Mouse (Mus musculus): ENCODE measurements around the gene Edil3. TPM values are rescaled to one million over a fixed set of nuclear protein-coding genes. Genes with fewer than 3 reads are reported as not detected.

Gene Edil3
- polyA plus RNA-seq, 1 experiment from 2014 or later: 11.3 TPM

DNA sequence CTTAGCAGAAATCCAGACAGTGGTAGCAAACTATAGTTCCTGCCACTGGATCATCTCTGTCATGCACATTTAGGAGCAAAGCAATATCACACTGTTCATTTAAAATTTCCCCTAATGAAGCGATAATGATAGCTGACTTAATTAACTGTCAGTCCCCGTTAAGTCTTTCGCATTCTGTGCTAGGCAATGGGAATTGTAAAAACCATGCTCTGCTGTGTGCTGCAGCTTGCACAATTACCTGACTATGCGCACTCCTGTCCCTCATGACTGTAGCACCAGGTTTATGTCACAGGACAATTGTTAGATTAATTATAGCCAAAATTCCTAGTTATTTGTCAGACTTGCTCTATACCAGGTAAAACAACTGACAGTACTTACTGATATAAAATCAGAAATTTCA lies 348.8 kb downstream of the Edil3 start:
- H3K27me3 ChIP-seq (ENCODE audit: poor library complexity, severe bottlenecking): no peaks in the 10 kb centered on the region
- H3K4me1 ChIP-seq: no peaks in the 10 kb centered on the region
- WGBS: 89% methylated on average over 4 of the region's 4 CpGs
- H3K9me3 ChIP-seq: no peaks in the 10 kb centered on the region
- no peak for DNase-seq (ENCODE audit: extremely low spot score, low spot score)
- no peaks in the 10 kb centered on the region for H3K36me3 ChIP-seq (replicated peaks)
- H3K4me3 ChIP-seq: no peak overlapping the region
- H3K27ac ChIP-seq: no peak overlapping the region

DNA sequence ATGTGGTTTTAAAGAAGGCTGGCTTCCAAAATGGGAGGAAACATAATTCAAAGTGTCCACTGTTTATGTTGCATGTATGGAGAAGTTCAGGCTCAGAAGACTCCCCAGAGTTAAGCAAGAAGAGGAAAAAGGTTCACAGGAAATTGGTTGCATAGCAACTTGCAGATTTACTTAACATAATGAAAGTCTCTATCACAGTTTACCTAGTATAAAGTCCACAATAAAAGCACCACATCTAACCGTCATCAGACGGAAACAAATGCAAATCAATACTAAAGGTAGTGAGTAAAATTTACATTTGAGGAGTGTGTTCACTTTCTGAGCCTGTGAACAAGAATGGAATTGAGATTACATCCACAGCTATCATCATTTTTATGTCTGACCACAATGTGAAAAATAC lies 353.9 kb downstream of the Edil3 start:
- Histone ChIP-seq H3K27me3 (ENCODE audit: poor library complexity, severe bottlenecking) (no peaks in the 10 kb centered on the region), H3K27ac (no peak overlapping the region), H3K4me3 (no peak overlapping the region), H3K4me1 (no peaks in the 10 kb centered on the region), H3K36me3 (replicated peaks) (no peaks in the 10 kb centered on the region), H3K9me3 (no peaks in the 10 kb centered on the region)
- WGBS: 93% methylated on average over 2 of the region's 2 CpGs
- no peak for DNase-seq (ENCODE audit: extremely low spot score, low spot score)

DNA sequence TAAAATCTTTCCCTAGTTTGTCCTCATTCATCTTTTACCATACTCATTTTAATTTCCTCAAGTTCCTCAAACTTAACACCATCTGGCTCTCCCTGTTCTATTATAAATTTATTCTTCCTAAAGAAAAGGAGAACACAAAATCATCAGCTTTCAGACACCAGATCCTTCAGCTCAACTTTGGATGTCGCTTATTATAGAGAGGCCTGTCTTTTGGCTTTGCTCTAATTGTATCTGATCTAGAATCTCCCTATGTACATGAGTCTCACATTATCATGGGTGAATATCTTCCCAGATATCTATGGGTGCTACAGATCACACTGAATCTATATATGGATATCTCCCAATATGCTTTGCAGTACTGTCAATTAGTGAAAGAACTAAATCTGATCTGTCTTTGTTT lies 367.8 kb downstream of the Edil3 start:
- WGBS: 98% methylated on average over 1 of the region's 1 CpGs
- no peak for DNase-seq (ENCODE audit: extremely low spot score, low spot score)
- Histone ChIP-seq H3K27me3 (ENCODE audit: poor library complexity, severe bottlenecking) (no peaks in the 10 kb centered on the region), H3K27ac (no peak overlapping the region), H3K4me1 (no peaks in the 10 kb centered on the region), H3K4me3 (no peak overlapping the region), H3K9me3 (no peaks in the 10 kb centered on the region), H3K36me3 (replicated peaks) (no peaks in the 10 kb centered on the region)

DNA sequence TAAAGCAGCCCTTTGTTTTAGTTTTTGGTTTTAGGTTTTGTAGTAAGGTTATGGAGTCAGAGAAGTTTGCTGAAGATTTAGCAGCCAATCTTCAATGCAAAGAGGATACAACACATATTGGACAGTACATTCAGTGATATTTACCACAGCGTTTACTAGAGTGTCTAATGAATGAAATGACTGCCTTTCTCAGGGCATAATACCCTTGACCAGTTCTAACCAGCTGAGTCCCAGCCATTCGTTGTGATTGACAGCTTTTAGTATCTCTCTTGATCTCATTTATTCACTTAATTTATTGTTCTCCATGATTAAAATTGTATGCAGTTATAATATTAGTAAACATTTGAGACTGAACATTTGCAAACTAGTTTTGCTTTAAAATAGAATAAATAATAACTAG lies 375.7 kb downstream of the Edil3 start:
- no peak overlapping the region for H3K4me3 ChIP-seq
- H3K4me1 ChIP-seq: no peaks in the 10 kb centered on the region
- no peak overlapping the region for H3K27ac ChIP-seq
- no peaks in the 10 kb centered on the region for H3K36me3 ChIP-seq (replicated peaks)
- no peak for DNase-seq (ENCODE audit: extremely low spot score, low spot score)
- WGBS: 69% methylated on average over 2 of the region's 2 CpGs
- H3K27me3 ChIP-seq (ENCODE audit: poor library complexity, severe bottlenecking): no peaks in the 10 kb centered on the region
- no peaks in the 10 kb centered on the region for H3K9me3 ChIP-seq

DNA sequence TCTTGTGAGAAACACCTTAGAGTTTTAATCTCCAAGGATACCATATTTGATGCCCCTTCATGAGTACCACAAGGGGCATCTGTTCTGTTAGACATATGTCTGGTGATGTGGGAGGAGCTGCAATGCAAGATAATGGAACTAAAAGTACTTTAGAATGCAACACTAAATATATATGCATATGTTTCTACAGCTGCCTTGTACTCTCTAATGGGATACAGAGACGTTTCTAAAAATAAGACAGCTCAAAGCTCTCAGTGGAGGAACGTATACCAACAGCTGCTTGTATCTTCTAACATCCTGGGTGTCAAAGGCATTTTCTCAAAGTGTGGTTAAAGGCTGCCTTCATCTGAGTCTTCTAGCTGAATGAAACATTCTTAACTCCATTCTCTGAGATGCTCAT lies 378.0 kb downstream of the Edil3 start:
- Histone ChIP-seq H3K4me3 (no peak overlapping the region), H3K27me3 (ENCODE audit: poor library complexity, severe bottlenecking) (no peaks in the 10 kb centered on the region), H3K9me3 (no peaks in the 10 kb centered on the region), H3K27ac (no peak overlapping the region), H3K36me3 (replicated peaks) (no peaks in the 10 kb centered on the region), H3K4me1 (no peaks in the 10 kb centered on the region)
- WGBS: 76% methylated on average over 2 of the region's 2 CpGs
- no peak for DNase-seq (ENCODE audit: extremely low spot score, low spot score)

DNA sequence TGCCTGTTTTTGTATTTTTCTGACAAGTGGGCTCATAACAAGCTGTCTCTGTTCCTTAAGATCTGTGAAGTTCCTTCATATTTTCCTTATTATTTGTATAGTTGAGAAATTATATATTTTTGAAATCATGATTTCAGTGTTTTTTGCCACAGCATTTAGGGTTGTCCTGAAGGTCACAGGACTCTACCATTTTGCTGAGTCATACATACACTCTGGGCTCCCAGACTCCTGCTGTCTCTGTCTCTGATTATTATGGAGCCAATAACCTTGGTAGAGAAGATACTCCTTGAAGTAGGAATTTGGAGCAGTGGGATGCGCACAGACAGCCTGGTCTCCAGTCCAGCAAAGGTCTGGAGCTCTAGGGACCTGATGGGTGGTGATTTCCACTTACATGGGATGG lies 416.8 kb downstream of the Edil3 start:
- Histone ChIP-seq H3K9me3 (no peaks in the 10 kb centered on the region), H3K27ac (no peak overlapping the region), H3K4me1 (no peaks in the 10 kb centered on the region), H3K4me3 (no peak overlapping the region), H3K36me3 (replicated peaks) (no peaks in the 10 kb centered on the region), H3K27me3 (ENCODE audit: poor library complexity, severe bottlenecking) (no peaks in the 10 kb centered on the region)
- 95% methylated on average over 1 of the region's 1 CpGs for WGBS
- no peak for DNase-seq (ENCODE audit: extremely low spot score, low spot score)

DNA sequence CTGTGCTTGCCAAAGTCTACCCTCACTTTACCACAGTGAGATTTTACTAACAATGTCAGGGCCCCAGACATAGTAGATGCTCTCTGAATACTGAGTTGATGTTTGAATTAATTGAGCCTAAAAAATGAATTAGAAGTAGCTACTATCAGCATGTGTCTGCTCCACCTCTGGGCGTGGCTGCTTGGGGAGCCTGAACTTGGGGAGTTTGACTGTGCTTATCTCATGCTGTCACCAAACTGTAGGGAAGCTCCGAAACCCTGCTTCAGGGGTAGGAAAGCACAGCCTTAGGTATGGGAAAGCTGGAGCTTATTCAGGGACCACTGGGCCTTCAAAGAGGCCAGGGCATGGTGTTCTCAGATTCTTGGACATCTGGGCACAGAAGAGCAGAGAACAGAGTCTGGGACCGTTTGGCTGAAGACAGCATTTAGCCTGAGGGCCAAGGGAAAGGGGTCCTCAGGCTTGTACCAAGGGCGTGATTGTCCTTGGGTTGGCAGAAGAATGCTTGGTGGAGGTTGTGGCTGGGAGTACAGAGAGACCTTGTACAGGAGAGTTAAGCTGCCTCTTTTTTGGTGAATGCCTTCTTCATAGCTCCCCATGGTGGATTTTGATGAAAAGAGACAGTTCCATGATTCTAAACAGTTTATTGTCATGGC lies 432.8 kb downstream of the Edil3 start:
- Histone ChIP-seq H3K27ac (no peak overlapping the region), H3K4me3 (no peak overlapping the region), H3K36me3 (replicated peaks) (no peaks in the 10 kb centered on the region), H3K27me3 (ENCODE audit: poor library complexity, severe bottlenecking) (no peaks in the 10 kb centered on the region), H3K9me3 (no peaks in the 10 kb centered on the region), H3K4me1 (no peaks in the 10 kb centered on the region)
- 83% methylated on average over 4 of the region's 4 CpGs for WGBS
- DNase-seq (ENCODE audit: extremely low spot score, low spot score): no peak

DNA sequence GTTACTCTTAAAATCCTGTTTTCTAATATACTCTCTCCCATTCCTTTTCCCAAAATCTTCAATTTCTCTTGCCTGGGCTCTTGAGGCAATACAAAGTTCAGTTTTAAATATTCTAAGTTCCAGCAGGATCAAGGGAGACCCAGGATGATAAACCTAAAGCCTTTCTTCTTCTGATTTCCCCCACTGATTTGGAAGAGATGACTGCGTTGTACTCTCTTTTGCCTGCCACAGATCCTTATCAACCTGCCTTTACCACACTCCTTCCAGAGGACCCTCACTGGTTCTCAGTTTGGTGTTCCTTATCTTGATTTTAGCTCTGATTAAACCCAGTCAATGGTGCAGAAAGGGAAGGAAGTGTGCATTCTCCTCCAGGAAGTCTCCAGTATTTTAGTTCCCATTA lies 435.6 kb downstream of the Edil3 start:
- no peak for DNase-seq (ENCODE audit: extremely low spot score, low spot score)
- H3K36me3 ChIP-seq (replicated peaks): no peaks in the 10 kb centered on the region
- H3K27ac ChIP-seq: no peak overlapping the region
- no peaks in the 10 kb centered on the region for H3K4me1 ChIP-seq
- no peaks in the 10 kb centered on the region for H3K27me3 ChIP-seq (ENCODE audit: poor library complexity, severe bottlenecking)
- 79% methylated on average over 1 of the region's 1 CpGs for WGBS
- H3K9me3 ChIP-seq: no peaks in the 10 kb centered on the region
- H3K4me3 ChIP-seq: no peak overlapping the region

DNA sequence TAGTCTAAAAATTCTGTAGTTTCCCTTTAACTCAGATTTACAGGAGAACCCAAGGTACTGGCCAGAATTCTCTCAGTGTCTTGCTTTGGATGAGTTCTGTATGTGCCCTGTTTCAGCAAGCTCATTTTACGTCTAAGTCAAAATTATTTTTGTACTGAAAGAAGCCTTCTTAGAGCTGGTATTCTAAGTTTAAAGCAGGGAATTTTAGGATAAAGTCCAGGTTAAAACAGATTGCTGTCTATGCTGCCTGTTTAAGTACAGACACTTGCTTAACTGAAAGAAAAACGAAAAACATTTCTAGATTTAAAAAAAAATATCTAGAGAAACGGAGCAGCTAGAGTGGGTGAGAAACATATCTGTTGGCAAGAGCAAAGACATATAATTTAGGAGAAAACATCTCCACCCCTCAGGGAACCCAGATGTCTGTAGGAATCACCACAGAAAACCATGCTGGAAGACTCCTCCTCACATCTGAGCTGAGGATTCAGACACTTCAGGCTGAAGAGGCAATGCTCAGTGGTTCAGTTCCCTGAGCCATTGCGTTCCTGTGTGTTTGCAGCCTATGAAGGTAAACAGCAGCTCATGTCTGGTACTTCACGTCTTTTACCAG lies 465.5 kb downstream of the Edil3 start:
- Histone ChIP-seq H3K27ac (no peak overlapping the region), H3K27me3 (ENCODE audit: poor library complexity, severe bottlenecking) (no peaks in the 10 kb centered on the region), H3K36me3 (replicated peaks) (no peaks in the 10 kb centered on the region), H3K9me3 (no peaks in the 10 kb centered on the region), H3K4me1 (no peaks in the 10 kb centered on the region), H3K4me3 (no peak overlapping the region)
- 80% methylated on average over 5 of the region's 5 CpGs for WGBS
- DNase-seq (ENCODE audit: extremely low spot score, low spot score): no peak

DNA sequence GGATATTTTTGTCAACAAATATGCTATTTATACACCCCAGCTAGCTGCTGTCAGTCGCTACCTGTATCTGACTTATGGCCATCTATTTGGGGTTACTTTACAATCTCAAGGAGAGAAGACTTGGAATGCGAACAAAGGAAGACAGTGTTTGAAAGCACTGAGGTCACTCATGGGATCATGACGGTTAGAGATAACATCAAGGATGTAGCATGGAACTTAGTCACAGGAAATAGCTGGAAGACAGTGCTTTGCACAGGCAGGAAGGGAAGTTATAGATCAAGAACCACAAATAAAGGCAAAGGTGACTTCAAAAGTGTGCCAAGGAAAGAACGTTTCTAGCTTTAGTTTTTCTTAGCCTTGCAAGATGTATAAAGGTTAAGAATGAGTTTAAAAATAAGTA lies 466.9 kb downstream of the Edil3 start:
- Histone ChIP-seq H3K36me3 (replicated peaks) (no peaks in the 10 kb centered on the region), H3K4me1 (no peaks in the 10 kb centered on the region), H3K27ac (no peak overlapping the region), H3K27me3 (ENCODE audit: poor library complexity, severe bottlenecking) (no peaks in the 10 kb centered on the region), H3K9me3 (no peaks in the 10 kb centered on the region), H3K4me3 (no peak overlapping the region)
- WGBS: 81% methylated on average over 4 of the region's 4 CpGs
- no peak for DNase-seq (ENCODE audit: extremely low spot score, low spot score)

DNA sequence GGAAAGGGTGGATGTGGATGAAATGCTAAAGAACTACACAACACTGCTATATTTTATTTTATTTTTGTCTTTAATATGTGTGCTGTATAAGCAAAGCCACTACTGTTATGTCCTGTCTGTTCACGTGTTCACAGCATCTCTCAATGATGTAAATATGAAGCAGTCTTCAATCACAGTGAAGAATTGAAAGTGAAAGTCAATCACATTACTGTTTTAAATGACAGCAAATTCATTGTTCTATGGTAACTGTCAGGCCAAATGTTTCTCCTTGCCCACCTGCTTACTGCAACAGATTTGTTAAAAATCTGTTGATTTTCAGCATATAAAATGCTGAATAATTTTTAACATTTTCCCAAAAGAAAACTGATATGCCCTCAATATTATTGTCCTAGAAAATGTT lies 499.9 kb downstream of the Edil3 start:
- Histone ChIP-seq H3K36me3 (replicated peaks) (no peaks in the 10 kb centered on the region), H3K4me1 (no peaks in the 10 kb centered on the region), H3K4me3 (no peak overlapping the region), H3K27me3 (ENCODE audit: poor library complexity, severe bottlenecking) (no peaks in the 10 kb centered on the region), H3K9me3 (no peaks in the 10 kb centered on the region), H3K27ac (no peak overlapping the region)
- DNase-seq (ENCODE audit: extremely low spot score, low spot score): no peak
- 90% methylated on average over 1 of the region's 1 CpGs for WGBS

DNA sequence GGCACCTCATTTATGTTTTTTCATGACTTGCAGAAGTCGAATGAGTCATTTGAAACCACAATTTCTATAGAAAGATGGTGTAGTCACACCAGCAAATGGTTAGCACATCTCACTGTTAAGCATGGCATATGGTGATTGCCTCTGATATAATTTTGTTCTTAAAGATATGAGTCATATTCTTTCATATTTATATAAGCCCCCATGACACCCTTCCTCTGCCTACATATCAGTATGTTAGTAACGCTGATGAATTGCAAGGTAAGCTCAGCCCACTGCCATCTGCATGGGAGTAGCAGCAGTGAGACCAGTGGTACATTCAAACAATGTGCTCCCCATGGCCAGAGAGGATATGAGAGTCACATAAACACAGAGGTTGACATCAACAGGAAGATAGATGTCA lies 503.0 kb downstream of the Edil3 start:
- DNase-seq (ENCODE audit: extremely low spot score, low spot score): no peak

DNA sequence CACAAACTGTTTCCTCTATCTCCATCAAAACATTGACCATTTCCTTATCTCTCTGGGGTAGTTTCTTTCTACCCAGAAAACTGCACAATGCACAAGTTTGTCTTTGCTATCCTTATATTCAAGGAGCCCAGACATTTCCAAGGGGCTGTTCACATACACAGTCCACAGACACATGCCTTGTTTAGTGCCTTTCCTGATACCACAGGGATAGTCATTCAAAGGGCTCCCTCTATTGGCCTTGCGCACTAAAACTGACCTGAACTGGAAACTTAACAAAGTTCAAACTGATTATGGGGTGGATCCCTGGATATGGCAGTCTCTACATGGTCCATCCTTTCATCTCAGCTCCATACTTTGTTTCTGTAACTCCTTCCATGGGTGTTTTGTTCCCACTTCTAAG lies 513.2 kb downstream of the Edil3 start:
- Histone ChIP-seq H3K4me3 (no peak overlapping the region), H3K4me1 (peaks cover 4% of the 10 kb centered on the region; the same call in 1 of the 2 replicates), H3K27ac (no peak overlapping the region), H3K9me3 (no peaks in the 10 kb centered on the region), H3K36me3 (replicated peaks) (no peaks in the 10 kb centered on the region), H3K27me3 (ENCODE audit: poor library complexity, severe bottlenecking) (no peaks in the 10 kb centered on the region)
- 46% methylated on average over 1 of the region's 1 CpGs for WGBS
- DNase-seq (ENCODE audit: extremely low spot score, low spot score): peak; percentile 22

More for the DNA sequence above, 503.0 kb downstream of the Edil3 start:
- Histone ChIP-seq H3K27ac (no peak overlapping the region), H3K4me1 (no peaks in the 10 kb centered on the region), H3K4me3 (no peak overlapping the region), H3K9me3 (no peaks in the 10 kb centered on the region), H3K36me3 (replicated peaks) (no peaks in the 10 kb centered on the region), H3K27me3 (ENCODE audit: poor library complexity, severe bottlenecking) (no peaks in the 10 kb centered on the region)
- WGBS: 92% methylated on average over 2 of the region's 2 CpGs
